Mouse (Mus musculus) kidney, postnatal 0 days (tissue): Measurements from ENCODE around the gene Cartpt. TPM values are rescaled to one million over a fixed set of nuclear protein-coding genes. Genes with fewer than 3 reads are reported as not detected.
A peak's percentile ranks its signal among the peaks of the same experiment; 100 is the strongest.
"Not testable (repeated sequence)": the region's sequence is repeated elsewhere in the genome, so short reads cannot be mapped to it uniquely, and the experiment has no call there.

Experiments used
- ATAC-seq: fragments of 200-750 bp; cut with Nextera tagmentation; replicated peaks from 2 replicates; pipeline ENCODE4 v1.8.0; 2017; ENCODE audit warnings: low read depth, moderate number of reproducible peaks, moderate TSS enrichment, moderate library complexity; ENCODE audit not compliant: low FRiP score
- DNase-seq: peaks from one replicate; pipeline ENCODE4 v3.0.0-alpha.2; 2016; ENCODE audit warnings: low spot score
- H3K27ac ChIP-seq: fragments of 300-500 bp; sonication (generic); 2 replicates; pipeline ENCODE4 v1.5.1; 2014; ENCODE audit warnings: mild to moderate bottlenecking
- H3K27me3 ChIP-seq: fragments of 300-500 bp; sonication (generic); 2 replicates; pipeline ENCODE4 v1.6.1; 2014; ENCODE audit warnings: low read length, mixed read lengths; ENCODE audit not compliant: insufficient read depth
- H3K36me3 ChIP-seq: fragments of 300-500 bp; sonication (generic); 2 replicates; pipeline ENCODE4 v1.6.1; 2014; ENCODE audit warnings: low read length, mixed read lengths; ENCODE audit not compliant: insufficient read depth
- H3K4me1 ChIP-seq: fragments of 300-500 bp; sonication (generic); replicated peaks from 2 replicates; pipeline ENCODE4 v1.6.1; 2014; ENCODE audit warnings: antibody characterized with exemption, low read length, mixed read lengths; ENCODE audit not compliant: insufficient read depth
- H3K4me2 ChIP-seq: fragments of 300-500 bp; sonication (generic); 2 replicates; pipeline ENCODE4 v1.6.1; 2014; ENCODE audit warnings: mild to moderate bottlenecking, low read length, moderate library complexity, mixed read lengths
- H3K4me3 ChIP-seq: fragments of 300-500 bp; sonication (generic); replicated peaks from 2 replicates; pipeline ENCODE4 v1.5.1; 2014; ENCODE audit warnings: low read depth, low read length
- H3K9ac ChIP-seq: fragments of 300-500 bp; sonication (generic); 2 replicates; pipeline ENCODE4 v1.6.1; 2014; ENCODE audit warnings: low read depth, low read length
- H3K9me3 ChIP-seq: fragments of 300-500 bp; sonication (generic); replicated peaks from 2 replicates; pipeline ENCODE4 v1.6.1; 2016; ENCODE audit warnings: low read length, inconsistent platforms, mixed read lengths
- CTCF ChIP-seq: IDR thresholded peaks from 2 replicates; pipeline ENCODE4 v1.5.1; 2016; ENCODE audit warnings: antibody characterized with exemption, low read depth, mild to moderate bottlenecking, moderate library complexity
- WGBS: fragments of 180-500 bp; shearing (Covaris S2); extraction: QIAGEN DNeasy Blood & Tissue Kit; methylation state at CpG from one replicate; pipeline ENCODE4 v1.1.7; 2014; 5-methylcytosine and 5-hydroxymethylcytosine counted together
- polyA plus RNA-seq: library from polyadenylated mRNA; unstranded; fragments of >200 nt; fragmentation: Nextera tagmentation; extraction: Ambion mirVana; gene quantifications from 2 replicates; pipeline ENCODE4 v1.2.1, GENCODE M21; 2015

Gene Cartpt
- polyA plus RNA-seq, 1 experiment from 2014 or later: 0.16 TPM

DNA sequence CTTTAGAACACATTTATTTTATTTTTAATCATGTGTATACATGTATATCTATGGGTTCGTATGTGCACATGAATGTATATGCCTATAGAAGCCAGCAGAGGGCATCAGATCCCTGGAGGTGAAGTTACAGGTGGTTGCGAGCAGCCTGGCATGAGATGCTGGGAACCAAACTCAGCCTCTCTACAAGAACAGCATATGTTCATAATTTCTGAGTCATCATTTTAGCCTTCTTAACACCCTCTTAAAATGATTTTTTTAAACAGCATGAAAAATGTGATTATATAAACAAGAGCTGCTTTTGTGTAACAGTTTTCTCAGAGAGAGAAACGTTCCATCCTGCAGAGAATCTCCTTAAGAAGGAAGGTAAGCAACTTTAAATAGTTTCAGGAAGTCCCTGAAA, 40.2 kb downstream of the Cartpt start:
- no peak for TF ChIP-seq CTCF
- DNase-seq: no peak
- H3K9ac ChIP-seq: no peak overlapping the region
- no peaks in the 10 kb centered on the region for H3K27me3 ChIP-seq
- no peaks in the 10 kb centered on the region for H3K9me3 ChIP-seq
- ATAC-seq: no peak
- no peak overlapping the region for H3K4me3 ChIP-seq
- no peaks in the 10 kb centered on the region for H3K4me1 ChIP-seq
- H3K27ac ChIP-seq: no peak overlapping the region
- WGBS: 92% methylated on average over 3 of the region's 3 CpGs
- H3K36me3 ChIP-seq: no peaks in the 10 kb centered on the region
- no peak overlapping the region for H3K4me2 ChIP-seq

DNA sequence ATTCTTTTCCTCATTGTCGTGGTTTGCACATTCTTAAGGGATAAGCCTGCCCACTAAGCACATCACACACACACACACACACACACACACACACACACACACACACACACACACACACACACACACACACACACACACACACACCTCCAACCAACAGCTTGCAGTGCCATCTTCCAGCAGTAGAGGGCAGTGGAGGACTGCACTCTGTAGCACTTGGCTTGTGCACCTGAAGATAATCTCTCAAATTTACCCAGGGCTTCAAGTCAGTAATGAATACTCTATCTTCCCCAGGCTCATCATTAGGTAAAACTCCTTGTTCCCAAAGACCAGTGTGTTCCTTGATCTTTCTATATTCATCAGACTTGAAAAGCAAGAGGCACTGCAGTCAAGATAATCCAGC, 41.8 kb downstream of the Cartpt start:
- Histone ChIP-seq H3K27me3 (no peaks in the 10 kb centered on the region), H3K36me3 (no peaks in the 10 kb centered on the region), H3K27ac (no peak overlapping the region), H3K4me1 (no peaks in the 10 kb centered on the region), H3K9ac (no peak overlapping the region), H3K9me3 (no peaks in the 10 kb centered on the region), H3K4me3 (no peak overlapping the region), H3K4me2 (no peak overlapping the region)
- ATAC-seq: no peak
- peak; percentile 59 for DNase-seq
- peak; percentile 84 for TF ChIP-seq CTCF
- WGBS: 6% methylated on average over 1 of the region's 1 CpGs

DNA sequence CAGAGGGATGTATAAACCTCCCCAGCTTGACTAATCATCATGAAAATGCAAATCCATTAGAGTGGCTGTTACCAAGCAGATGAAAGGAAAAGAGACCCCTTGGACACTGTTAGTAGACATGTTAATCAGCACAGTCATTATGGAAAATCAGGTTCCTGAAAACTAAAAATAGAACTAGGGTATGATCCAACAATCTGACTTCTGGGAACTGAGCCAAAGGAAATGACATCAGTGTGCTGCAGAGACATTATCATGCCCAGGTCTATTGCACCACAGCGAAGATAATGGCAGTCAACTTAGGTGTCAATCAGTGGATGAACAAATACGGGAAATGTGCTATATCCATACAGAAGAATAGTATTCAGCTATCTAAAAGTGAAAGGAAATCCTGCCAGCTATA, 43.0 kb downstream of the Cartpt start:
- no peak overlapping the region for H3K27ac ChIP-seq
- ATAC-seq (no peak), DNase-seq (no peak)
- no peak overlapping the region for H3K9ac ChIP-seq
- H3K4me1 ChIP-seq: no peaks in the 10 kb centered on the region
- WGBS: 65% methylated on average over 2 of the region's 2 CpGs
- H3K36me3 ChIP-seq: no peaks in the 10 kb centered on the region
- no peak overlapping the region for H3K4me2 ChIP-seq
- H3K27me3 ChIP-seq: no peaks in the 10 kb centered on the region
- H3K4me3 ChIP-seq: no peak overlapping the region
- no peak for TF ChIP-seq CTCF
- no peaks in the 10 kb centered on the region for H3K9me3 ChIP-seq

DNA sequence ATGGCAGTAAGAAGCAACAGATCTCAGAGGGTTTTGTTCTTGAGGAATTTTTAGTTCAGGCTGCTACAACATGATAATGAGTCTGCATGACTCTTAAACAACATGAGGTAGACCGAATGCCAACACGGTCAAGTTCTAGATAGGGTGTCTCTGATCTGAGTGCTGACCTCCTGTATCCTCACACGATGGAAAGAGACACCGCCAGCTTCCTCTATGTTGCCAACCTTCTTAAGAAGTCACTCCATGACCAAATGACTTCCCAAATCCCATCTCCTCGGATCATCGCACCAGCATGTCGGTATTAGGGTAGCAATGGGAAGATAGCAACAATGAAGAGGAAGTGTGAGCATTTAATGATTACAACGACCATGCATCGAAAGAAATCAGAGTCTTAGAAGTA, 43.6 kb downstream of the Cartpt start:
- no peaks in the 10 kb centered on the region for H3K9me3 ChIP-seq
- no peaks in the 10 kb centered on the region for H3K36me3 ChIP-seq
- H3K9ac ChIP-seq: no peak overlapping the region
- no peak for TF ChIP-seq CTCF
- DNase-seq (no peak), ATAC-seq (no peak)
- no peaks in the 10 kb centered on the region for H3K27me3 ChIP-seq
- no peak overlapping the region for H3K27ac ChIP-seq
- WGBS: 81% methylated on average over 9 of the region's 9 CpGs
- no peak overlapping the region for H3K4me3 ChIP-seq
- no peak overlapping the region for H3K4me2 ChIP-seq
- H3K4me1 ChIP-seq: no peaks in the 10 kb centered on the region

DNA sequence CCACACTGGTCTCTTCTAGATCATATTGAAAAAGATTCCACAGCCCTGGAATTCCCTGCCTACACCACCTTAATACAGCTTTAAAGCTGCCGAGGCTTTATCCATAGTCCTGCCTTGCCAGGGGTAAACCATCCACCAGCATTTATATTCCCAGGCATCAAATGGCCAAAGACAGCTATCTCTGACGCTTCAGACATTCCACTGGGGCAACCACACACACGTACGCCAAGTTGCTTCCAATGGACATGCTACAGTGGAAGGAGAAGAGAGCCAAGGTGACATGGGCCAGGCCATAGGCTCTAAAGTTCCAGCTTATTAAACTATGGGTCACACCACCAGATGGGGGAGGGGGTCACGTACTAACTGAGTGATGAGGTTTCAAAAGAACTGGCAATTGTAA, 45.7 kb downstream of the Cartpt start:
- H3K4me3 ChIP-seq: no peak overlapping the region
- H3K9ac ChIP-seq: no peak overlapping the region
- H3K4me1 ChIP-seq: no peaks in the 10 kb centered on the region
- no peaks in the 10 kb centered on the region for H3K9me3 ChIP-seq
- ATAC-seq (no peak), DNase-seq (no peak)
- 84% methylated on average over 5 of the region's 5 CpGs for WGBS
- no peak overlapping the region for H3K27ac ChIP-seq
- TF ChIP-seq CTCF: no peak
- H3K27me3 ChIP-seq: no peaks in the 10 kb centered on the region
- no peak overlapping the region for H3K4me2 ChIP-seq
- no peaks in the 10 kb centered on the region for H3K36me3 ChIP-seq

DNA sequence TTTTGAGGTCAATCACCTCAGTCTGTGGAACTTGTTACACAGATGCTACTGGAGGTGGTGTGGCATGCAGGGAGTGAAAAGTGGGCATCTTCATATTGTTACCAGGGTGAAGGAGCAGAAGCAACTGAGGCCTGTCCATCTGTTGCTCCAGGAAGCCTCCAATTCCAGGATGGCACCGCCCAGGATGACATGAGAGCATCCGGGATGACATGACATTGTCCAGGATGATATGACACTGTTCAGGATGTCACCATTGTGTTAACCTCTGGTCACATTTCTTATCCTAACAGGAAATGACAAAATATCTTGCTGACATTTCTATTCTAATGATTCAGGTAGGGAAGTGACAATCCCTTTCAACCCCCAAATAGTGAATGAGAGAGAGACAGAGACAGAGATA, 47.8 kb downstream of the Cartpt start:
- Histone ChIP-seq H3K36me3 (no peaks in the 10 kb centered on the region), H3K4me1 (no peaks in the 10 kb centered on the region), H3K27ac (no peak overlapping the region), H3K4me2 (no peak overlapping the region), H3K4me3 (no peak overlapping the region), H3K9ac (no peak overlapping the region), H3K9me3 (no peaks in the 10 kb centered on the region), H3K27me3 (no peaks in the 10 kb centered on the region)
- DNase-seq (peak; percentile 28), ATAC-seq (no peak)
- WGBS: 90% methylated on average over 2 of the region's 2 CpGs
- TF ChIP-seq CTCF: no peak

DNA sequence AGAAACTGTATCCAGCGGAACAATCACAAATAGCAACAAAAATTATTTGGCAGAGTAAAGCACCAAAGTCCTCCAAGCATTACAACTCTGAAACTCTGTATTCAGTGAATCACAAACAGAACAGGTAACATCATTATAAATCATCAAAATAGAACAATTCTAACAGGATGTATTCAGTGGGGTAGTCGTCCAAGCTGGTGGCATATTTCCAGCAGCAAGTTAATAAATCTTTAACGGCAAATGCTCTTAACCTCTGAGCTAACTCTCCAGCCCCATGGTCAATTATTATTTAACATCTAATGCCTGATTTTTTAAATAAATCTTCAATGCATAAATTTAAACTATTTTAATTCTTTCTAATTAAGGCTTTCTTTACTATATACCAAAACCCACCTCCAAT, 48.5 kb downstream of the Cartpt start:
- H3K9me3 ChIP-seq, H3K27me3 ChIP-seq, H3K36me3 ChIP-seq, ATAC-seq, H3K4me1 ChIP-seq, H3K4me3 ChIP-seq, H3K4me2 ChIP-seq, DNase-seq, H3K9ac ChIP-seq, H3K27ac ChIP-seq: not testable (repeated sequence)
- 38% methylated on average over 3 of the region's 3 CpGs for WGBS
